Mouse (Mus musculus) ES-Bruce4 (cell line): ENCODE results near the gene Pip4k2a. TPM values are rescaled to one million over a fixed set of nuclear protein-coding genes. Genes with fewer than 3 reads are reported as not detected.

ENCODE experiments used
- H3K27ac ChIP-seq: 2 replicates; pipeline ENCODE4 v1.5.1; 2012; ENCODE audit warnings: low read length, inconsistent platforms; ENCODE audit not compliant: insufficient read depth
- H3K27me3 ChIP-seq: 2 replicates; pipeline ENCODE4 v1.6.1; 2012; ENCODE audit warnings: mild to moderate bottlenecking, low read length, inconsistent platforms; ENCODE audit not compliant: control insufficient read depth, poor library complexity, insufficient read depth, severe bottlenecking
- H3K36me3 ChIP-seq: 2 replicates; pipeline ENCODE4 v1.6.1; 2012; ENCODE audit warnings: inconsistent platforms, mild to moderate bottlenecking, low read length, moderate library complexity; ENCODE audit not compliant: control insufficient read depth, poor library complexity, insufficient read depth, severe bottlenecking
- H3K4me1 ChIP-seq: one replicate; pipeline ENCODE4 v1.8.1; 2011; ENCODE audit warnings: low read length; ENCODE audit not compliant: control insufficient read depth, insufficient read depth
- H3K4me3 ChIP-seq: 2 replicates; pipeline ENCODE4 v1.5.1; 2011; ENCODE audit warnings: low read depth, mild to moderate bottlenecking, low read length
- H3K9ac ChIP-seq: 2 replicates; pipeline ENCODE4 v1.6.1; 2012; ENCODE audit warnings: low read depth, mild to moderate bottlenecking, inconsistent platforms; ENCODE audit not compliant: poor library complexity, severe bottlenecking
- H3K9me3 ChIP-seq: replicated peaks from 2 replicates; pipeline ENCODE4 v1.6.1; 2012; ENCODE audit warnings: mild to moderate bottlenecking, low read length, inconsistent platforms; ENCODE audit not compliant: control insufficient read depth, poor library complexity, insufficient read depth, severe bottlenecking
- CTCF ChIP-seq: IDR thresholded peaks from one replicate; pipeline ENCODE4 v1.8.1; 2011; ENCODE audit warnings: low read depth, low read length
- EP300 ChIP-seq: IDR thresholded peaks from 2 replicates; pipeline ENCODE4 v1.6.1; 2011; ENCODE audit warnings: low read depth, low read length; ENCODE audit not compliant: insufficient read depth
- POLR2A ChIP-seq: IDR thresholded peaks from one replicate; pipeline ENCODE4 v1.8.1; 2011; ENCODE audit warnings: low read length; ENCODE audit not compliant: insufficient read depth
- polyA plus RNA-seq: library from polyadenylated mRNA; stranded (reverse); fragments of >200 nt; gene quantifications from 2 replicates; pipeline ENCODE4 v1.2.4, GENCODE M21; 2011; ENCODE audit warnings: low read depth; ENCODE audit not compliant: missing spikeins, insufficient read depth, insufficient read length

The Pip4k2a gene
- polyA plus RNA-seq, 1 experiment: 9.6 TPM

DNA sequence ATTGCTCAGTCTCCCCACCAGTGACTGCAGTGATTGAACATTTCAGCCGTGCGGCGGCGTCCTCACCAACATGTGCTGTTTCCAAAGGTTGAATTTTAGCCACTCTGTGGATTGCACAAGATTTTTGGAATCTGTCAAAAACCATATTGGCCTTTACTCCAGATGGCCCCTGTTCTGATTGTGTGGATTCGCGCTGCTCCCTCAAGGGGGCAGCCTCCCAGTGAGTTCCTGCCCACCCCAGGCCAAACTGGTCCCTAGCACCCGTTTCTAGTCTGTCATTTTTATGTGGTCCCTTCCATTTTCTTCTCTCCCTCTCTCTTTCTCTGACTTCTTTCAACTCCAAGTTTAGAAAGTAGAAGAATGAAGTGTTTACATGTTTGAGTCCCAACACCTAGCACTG lies 178.4 kb downstream of the Pip4k2a start:
- H3K4me3 ChIP-seq: no peak overlapping the region
- no peaks in the 10 kb centered on the region for H3K27me3 ChIP-seq

DNA sequence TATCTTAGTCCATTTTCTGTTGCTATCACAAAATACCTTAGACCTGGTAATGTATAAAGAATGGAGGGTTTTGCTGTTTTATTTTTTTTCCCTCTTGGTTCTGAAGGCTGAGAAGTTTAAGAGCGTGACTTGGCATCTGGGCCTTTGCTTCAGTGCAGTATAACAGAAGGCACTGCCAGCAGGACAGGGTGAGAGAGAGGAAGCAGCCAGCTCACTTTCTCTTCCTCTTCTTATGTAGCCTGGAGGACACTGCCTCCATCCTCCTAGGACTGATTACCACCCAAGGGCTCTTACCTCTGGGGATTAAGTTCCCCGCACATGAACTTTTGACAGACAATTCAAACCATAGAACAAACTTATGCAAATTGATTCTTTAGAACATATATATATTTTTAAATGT lies 181.9 kb downstream of the Pip4k2a start:
- H3K4me1 ChIP-seq: no peaks in the 10 kb centered on the region
- no peaks in the 10 kb centered on the region for H3K27me3 ChIP-seq
- no peak overlapping the region for H3K27ac ChIP-seq
- H3K9me3 ChIP-seq: no peaks in the 10 kb centered on the region
- H3K9ac ChIP-seq: no peak overlapping the region
- no peaks in the 10 kb centered on the region for H3K36me3 ChIP-seq
- H3K4me3 ChIP-seq: no peak overlapping the region
- TF ChIP-seq CTCF (no peak), POLR2A (no peak), EP300 (no peak)

More for the DNA sequence above, 178.4 kb downstream of the Pip4k2a start:
- Histone ChIP-seq H3K36me3 (no peaks in the 10 kb centered on the region), H3K9ac (no peak overlapping the region), H3K4me1 (no peaks in the 10 kb centered on the region), H3K27ac (no peak overlapping the region), H3K9me3 (no peaks in the 10 kb centered on the region)
- TF ChIP-seq CTCF (peak; percentile 40), EP300 (no peak)

DNA sequence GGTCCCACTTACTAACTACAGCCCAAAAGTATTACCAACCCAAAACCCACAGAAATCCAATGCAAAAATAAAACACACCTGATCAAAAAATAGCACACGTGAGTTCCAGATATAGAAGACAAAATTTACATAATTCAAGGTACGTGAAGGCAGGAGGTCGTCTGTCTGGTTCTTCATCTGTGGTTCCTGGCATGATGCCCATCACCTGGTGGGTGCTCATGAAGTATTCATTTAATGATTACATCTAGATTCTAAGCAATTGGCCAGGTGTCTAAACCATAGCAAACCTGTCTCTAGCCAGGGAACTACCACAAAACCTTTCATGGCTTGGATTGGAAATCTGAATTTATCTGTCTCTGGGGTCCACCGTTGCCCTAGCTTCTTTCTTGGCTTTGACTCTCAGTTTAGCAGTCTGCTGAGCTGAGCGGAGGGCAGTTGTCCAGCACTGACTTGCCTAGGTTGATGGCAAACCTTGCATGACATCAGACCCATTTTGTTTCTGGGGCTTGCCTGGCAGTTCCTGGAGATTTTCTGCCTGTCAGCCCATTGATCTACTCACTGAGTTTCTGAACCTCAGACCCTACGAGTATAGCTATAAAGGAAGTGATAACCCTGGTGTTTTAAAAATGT lies 182.5 kb downstream of the Pip4k2a start:
- TF ChIP-seq POLR2A (no peak), EP300 (no peak), CTCF (no peak)
- Histone ChIP-seq H3K9ac (no peak overlapping the region), H3K4me3 (no peak overlapping the region), H3K27me3 (no peaks in the 10 kb centered on the region), H3K9me3 (no peaks in the 10 kb centered on the region), H3K4me1 (no peaks in the 10 kb centered on the region), H3K36me3 (no peaks in the 10 kb centered on the region), H3K27ac (no peak overlapping the region)

DNA sequence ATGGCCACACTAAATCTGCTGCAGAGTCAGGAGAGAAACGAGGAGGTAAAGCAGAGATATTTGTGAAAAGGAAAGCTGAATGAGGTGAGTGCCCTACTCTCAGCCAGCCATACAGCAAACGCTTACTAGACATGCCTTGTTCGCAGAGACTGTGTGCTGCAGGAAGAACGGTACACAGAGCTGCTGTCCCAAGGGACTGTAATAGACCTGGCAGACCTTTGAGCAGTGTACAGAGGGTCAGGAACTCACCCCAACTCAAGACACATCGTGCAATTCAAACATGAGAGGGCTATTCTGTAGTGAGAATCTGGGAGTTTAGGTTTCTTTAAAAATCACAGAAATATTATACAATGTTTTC lies 183.5 kb downstream of the Pip4k2a start:
- no peaks in the 10 kb centered on the region for H3K27me3 ChIP-seq

DNA sequence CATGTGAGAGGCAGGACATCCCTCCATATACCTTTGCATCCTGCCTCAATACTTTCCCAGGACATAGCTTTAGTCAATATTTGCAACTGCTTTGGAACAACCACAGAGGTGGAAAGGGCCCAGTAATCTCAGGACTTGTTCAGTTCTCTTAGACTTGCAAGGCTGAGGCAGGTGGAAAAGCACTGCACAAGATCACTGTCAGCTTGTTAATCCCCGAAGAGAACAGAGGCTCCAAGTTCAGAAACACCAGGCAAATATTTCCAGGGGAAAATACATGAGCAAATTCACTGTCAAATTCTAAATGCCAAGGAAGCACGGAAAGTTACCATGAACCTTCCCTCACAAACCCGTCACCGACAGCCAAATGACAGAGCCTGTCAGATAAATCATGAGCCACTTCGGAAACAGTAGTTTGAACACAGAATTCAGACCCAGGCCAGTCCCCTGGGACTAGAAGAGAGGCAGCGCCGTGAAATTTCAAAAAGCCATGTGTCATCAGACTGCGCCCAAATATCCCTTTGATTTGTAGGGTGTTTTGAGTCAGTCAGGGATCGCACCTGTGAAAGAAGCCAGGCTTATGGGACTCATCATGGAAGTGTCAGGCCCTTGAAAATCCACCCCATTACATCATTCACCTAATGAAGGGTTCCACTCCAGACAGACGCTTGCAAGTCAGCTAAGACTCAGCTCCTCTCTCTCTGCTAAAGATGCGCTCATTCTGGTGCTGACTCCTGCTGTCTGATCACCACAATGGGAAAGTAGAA lies 184.1 kb downstream of the Pip4k2a start:
- H3K27ac ChIP-seq: no peak overlapping the region
- H3K9ac ChIP-seq: no peak overlapping the region
- H3K27me3 ChIP-seq: no peaks in the 10 kb centered on the region
- H3K4me3 ChIP-seq: no peak overlapping the region
- no peak for TF ChIP-seq CTCF
- TF ChIP-seq EP300: no peak
- no peak for TF ChIP-seq POLR2A
- no peaks in the 10 kb centered on the region for H3K9me3 ChIP-seq
- no peaks in the 10 kb centered on the region for H3K36me3 ChIP-seq
- no peaks in the 10 kb centered on the region for H3K4me1 ChIP-seq

More for the DNA sequence above, 183.5 kb downstream of the Pip4k2a start:
- no peak overlapping the region for H3K9ac ChIP-seq
- H3K36me3 ChIP-seq: no peaks in the 10 kb centered on the region
- H3K27ac ChIP-seq: no peak overlapping the region
- H3K4me3 ChIP-seq: no peak overlapping the region
- H3K4me1 ChIP-seq: no peaks in the 10 kb centered on the region
- no peaks in the 10 kb centered on the region for H3K9me3 ChIP-seq
- TF ChIP-seq CTCF (no peak), POLR2A (no peak)

DNA sequence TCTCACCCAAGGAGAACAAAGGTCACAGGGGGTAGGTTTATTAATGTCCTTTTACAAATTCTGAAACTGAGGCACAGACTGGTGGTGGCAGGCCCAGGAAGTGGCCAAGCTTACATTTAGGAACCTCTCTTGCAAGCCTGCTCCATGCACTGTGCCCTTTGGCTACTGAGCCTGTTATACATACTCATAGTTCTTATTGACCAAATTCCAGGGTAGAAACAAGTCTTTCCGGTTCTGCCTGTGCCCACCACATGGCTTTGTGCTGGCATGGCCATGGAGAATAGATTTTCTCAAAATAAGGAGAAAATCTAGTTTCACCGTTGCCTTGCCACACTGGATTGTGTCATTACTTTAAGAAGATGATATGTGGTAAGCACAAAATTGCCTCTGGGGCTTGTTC lies 190.0 kb downstream of the Pip4k2a start:
- Histone ChIP-seq H3K9me3 (no peaks in the 10 kb centered on the region), H3K4me1 (no peaks in the 10 kb centered on the region), H3K27me3 (no peaks in the 10 kb centered on the region), H3K9ac (no peak overlapping the region), H3K4me3 (no peak overlapping the region), H3K36me3 (no peaks in the 10 kb centered on the region), H3K27ac (no peak overlapping the region)
- TF ChIP-seq EP300 (no peak), CTCF (no peak), POLR2A (no peak)
